Mouse (Mus musculus) hindbrain, embryonic 10.5 days (tissue): ENCODE results near the gene Oas3. TPM values are rescaled to one million over a fixed set of nuclear protein-coding genes. Genes with fewer than 3 reads are reported as not detected.
"Not testable (repeated sequence)": the region's sequence is repeated elsewhere in the genome, so short reads cannot be mapped to it uniquely, and the experiment has no call there.

Experiments
- DNase-seq: peaks from one replicate; pipeline ENCODE4 v3.0.0-alpha.2; 2017; ENCODE audit warnings: low spot score
- H3K27ac ChIP-seq: fragments of 300-500 bp; sonication (generic); 2 replicates; pipeline ENCODE4 v1.5.1; 2016; ENCODE audit warnings: mild to moderate bottlenecking, moderate library complexity
- H3K27me3 ChIP-seq: fragments of 300-500 bp; sonication (generic); 2 replicates; pipeline ENCODE4 v1.6.1; 2016; ENCODE audit warnings: mild to moderate bottlenecking; ENCODE audit not compliant: poor library complexity, insufficient read depth, severe bottlenecking
- H3K36me3 ChIP-seq: fragments of 300-500 bp; sonication (generic); 2 replicates; pipeline ENCODE4 v1.6.1; 2016; ENCODE audit warnings: mild to moderate bottlenecking, moderate library complexity
- H3K4me1 ChIP-seq: fragments of 300-500 bp; sonication (generic); replicated peaks from 2 replicates; pipeline ENCODE4 v1.6.1; 2016; ENCODE audit warnings: mild to moderate bottlenecking
- H3K4me3 ChIP-seq: fragments of 300-500 bp; sonication (generic); 2 replicates; pipeline ENCODE4 v1.5.1; 2016; ENCODE audit warnings: mild to moderate bottlenecking, moderate library complexity
- H3K9me3 ChIP-seq: fragments of 300-500 bp; sonication (generic); 2 replicates; pipeline ENCODE4 v1.6.1; 2016; ENCODE audit warnings: mild to moderate bottlenecking, moderate library complexity
- WGBS: fragments of 180-500 bp; shearing (Covaris S2); methylation state at CpG from one replicate; pipeline ENCODE4 v1.1.7; 2016; 5-methylcytosine and 5-hydroxymethylcytosine counted together
- polyA plus RNA-seq: library from polyadenylated mRNA; unstranded; fragments of >200 nt; fragmentation: Nextera tagmentation; extraction: Ambion mirVana; gene quantifications from 2 replicates; pipeline ENCODE4 v1.2.1, GENCODE M21; 2016

Oas3 gene
- polyA plus RNA-seq: 0.16 TPM in 2 replicates

DNA sequence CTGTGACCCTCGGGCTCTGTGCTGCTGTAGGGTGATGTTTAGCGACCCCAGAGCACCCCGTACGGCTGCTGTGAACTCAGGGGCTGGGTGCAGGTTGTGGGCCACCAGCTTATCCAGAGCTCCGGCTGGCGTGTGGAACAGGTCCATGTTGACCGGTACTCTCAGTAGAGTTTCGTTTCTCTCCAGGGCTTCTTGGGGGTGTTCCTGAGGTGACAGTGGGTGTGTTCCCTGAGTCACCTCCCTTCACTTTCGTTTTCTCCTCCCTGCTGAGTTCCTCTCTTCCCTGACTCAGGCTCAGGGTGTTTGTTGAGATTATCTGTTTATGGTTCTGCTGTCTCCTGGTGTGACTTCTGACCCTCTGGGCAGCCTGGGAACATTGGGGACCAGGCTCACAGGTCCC, at the start of gene Oas3:
TSS of gene Oas3 (minus strand) at position 184 of the 400 bp plus-strand sequence.
- Histone ChIP-seq H3K4me3 (no peak within 1 kb of the TSS), H3K36me3 (no peaks in the 10 kb centered on the region), H3K27ac (no peak within 1 kb of the TSS), H3K4me1 (0 out of 2 replicates have a peak, but pooled peaks cover 7% of the 10 kb centered on the region), H3K27me3 (no peaks in the 10 kb centered on the region), H3K9me3 (no peaks in the 10 kb centered on the region)
- DNase-seq: no peak
- WGBS: 77% methylated on average over 9 of the region's 9 CpGs

DNA sequence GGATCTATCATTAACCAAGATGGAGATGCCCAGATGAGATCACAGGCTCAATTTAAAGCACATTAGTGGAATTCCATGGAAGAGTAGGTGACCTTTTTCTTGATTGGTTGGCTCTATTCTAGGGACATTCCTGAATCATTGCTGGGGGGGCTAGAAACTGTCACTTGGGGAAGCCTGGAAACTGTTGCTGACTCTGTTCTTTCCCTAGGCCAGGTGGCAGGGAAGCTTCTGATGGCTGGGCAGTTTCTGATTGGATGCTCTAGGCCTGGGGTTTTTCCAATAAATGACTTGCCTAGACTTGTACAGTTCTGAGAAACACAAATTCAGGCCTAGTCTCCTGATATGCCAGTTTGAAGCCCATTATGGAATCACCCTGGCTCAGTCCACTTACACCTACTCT, 41.5 kb upstream of the Oas3 start:
- no peak overlapping the region for H3K27ac ChIP-seq
- no peaks in the 10 kb centered on the region for H3K27me3 ChIP-seq
- no peak overlapping the region for H3K4me3 ChIP-seq
- no peaks in the 10 kb centered on the region for H3K36me3 ChIP-seq
- DNase-seq: no peak
- peaks cover 19% of the 10 kb centered on the region for H3K9me3 ChIP-seq
- no peaks in the 10 kb centered on the region for H3K4me1 ChIP-seq

DNA sequence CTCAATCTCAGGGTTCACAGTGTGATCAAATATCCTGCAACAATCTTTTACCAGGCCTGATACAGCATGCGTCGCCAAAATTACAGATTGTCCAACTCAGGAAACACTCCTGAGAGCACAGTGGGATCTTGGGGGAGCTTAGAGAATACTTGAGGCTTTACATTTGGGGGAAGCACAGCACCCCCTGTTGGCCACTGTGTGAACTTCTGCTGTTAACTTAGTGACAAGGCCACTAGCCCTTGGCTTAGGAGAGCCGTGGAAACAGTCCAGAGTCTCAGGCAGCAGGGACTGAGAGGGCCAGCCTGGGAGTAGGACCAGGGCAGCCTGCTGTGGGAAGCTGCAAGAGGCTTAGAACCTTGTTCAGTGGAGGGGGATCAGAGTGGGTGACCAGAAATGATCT, 38.5 kb upstream of the Oas3 start:
- DNase-seq: no peak
- peaks cover 13% of the 10 kb centered on the region for H3K4me1 ChIP-seq
- H3K27ac ChIP-seq: no peak overlapping the region
- no peaks in the 10 kb centered on the region for H3K27me3 ChIP-seq
- H3K36me3 ChIP-seq: no peaks in the 10 kb centered on the region
- H3K9me3 ChIP-seq: peaks cover 19% of the 10 kb centered on the region
- H3K4me3 ChIP-seq: no peak overlapping the region
- WGBS: 73% methylated on average over 3 of the region's 3 CpGs

DNA sequence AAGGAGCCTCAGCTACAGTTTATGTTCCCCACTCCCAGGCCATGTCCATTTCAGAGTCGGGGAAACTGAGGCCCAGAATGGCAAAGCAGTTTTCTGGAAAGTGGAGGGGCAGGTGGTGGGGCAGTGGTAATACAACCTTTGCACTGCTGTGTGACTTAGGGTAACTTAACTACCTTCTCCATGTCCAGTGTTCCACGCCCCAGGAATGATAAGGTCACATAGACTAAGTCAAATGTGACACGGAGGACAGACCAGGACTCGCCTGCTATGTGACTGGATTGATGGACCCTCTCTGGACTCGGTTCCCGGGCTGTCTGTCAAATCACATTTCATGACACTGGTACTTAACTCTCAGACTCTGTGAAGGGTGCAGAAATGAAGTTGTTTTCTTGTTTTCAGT, 35.6 kb upstream of the Oas3 start:
- Histone ChIP-seq H3K9me3 (no peaks in the 10 kb centered on the region), H3K27me3 (no peaks in the 10 kb centered on the region), H3K4me1 (peaks cover 13% of the 10 kb centered on the region), H3K4me3 (peak overlapping the region; percentile 41), H3K36me3 (no peaks in the 10 kb centered on the region), H3K27ac (no peak overlapping the region)
- 85% methylated on average over 6 of the region's 6 CpGs for WGBS
- DNase-seq: no peak

DNA sequence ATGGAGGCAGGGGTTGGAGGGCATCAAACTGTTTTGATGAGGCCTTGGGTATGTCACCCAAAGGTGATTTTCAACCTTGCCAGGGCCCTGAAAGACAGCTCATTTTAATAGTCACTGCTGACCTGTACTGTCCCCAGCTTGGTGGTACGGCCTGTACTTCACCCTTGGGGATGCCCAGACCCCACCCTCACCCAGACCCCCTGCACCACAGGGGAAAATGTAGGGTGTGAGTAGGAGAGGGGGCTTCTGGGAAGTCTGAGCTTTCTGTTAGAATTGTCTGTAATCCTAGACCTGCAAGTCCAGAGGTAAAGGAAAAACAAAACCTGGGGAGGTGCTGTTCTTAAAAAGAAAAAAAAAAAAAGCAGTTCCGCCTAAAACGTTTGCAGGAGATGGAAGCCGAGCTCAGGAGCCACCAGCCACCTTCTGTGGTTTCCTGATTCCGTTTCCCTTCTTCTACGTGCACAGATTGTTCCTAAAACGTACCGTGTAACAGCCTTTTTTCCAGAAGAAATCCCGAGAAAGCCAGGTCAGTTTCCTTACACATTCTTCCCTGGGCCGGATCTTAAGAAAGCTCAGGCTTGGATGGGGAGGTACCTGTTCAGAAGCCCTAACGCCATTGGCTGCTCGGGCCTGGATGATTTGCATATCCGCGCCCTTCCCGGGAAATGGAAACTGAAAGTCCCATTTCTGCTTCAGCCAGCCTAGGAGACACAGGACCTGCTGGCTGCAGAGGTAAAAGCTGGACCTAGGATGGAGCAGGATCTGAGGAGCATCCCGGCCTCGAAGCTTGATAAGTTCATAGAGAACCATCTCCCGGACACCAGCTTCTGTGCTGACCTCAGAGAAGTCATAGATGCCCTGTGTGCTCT, 34.7 kb upstream of the Oas3 start, which contains the start of gene Oas1c:
TSS of gene Oas1c (minus strand) at position 564 of the 869 bp plus-strand sequence.
- peak within 1 kb of the TSS; percentile 41 for H3K4me3 ChIP-seq
- no peaks in the 10 kb centered on the region for H3K27me3 ChIP-seq
- peak; percentile 73 for DNase-seq
- no peaks in the 10 kb centered on the region for H3K9me3 ChIP-seq
- peak within 1 kb of the TSS; percentile 57 for H3K27ac ChIP-seq
- no peaks in the 10 kb centered on the region for H3K36me3 ChIP-seq
- WGBS: 7% methylated on average over 18 of the region's 18 CpGs
- peaks cover 13% of the 10 kb centered on the region for H3K4me1 ChIP-seq

DNA sequence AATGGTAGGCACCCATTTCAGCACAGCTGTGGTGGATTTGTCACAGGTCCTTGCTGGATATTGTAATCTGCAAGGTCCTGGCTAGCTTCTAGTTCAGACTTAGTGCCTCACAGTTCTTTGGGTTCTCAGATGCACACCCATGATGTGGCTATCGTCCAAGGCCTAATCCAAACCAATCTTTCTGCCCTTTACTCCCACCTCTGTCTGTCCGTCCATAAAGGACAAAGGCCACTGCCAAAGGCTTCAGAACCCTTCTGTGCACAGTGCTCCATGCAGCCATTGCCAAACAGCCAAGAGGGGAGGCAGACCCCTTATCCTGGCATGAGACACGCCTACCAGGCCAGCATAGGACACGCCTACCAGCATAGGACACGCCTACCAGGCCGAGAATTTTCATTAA, 31.7 kb upstream of the Oas3 start:
- WGBS: 46% methylated on average over 6 of the region's 6 CpGs
- DNase-seq: no peak
- Histone ChIP-seq H3K4me1 (peaks cover 13% of the 10 kb centered on the region), H3K4me3 (no peak overlapping the region), H3K27me3 (no peaks in the 10 kb centered on the region), H3K9me3 (no peaks in the 10 kb centered on the region), H3K36me3 (no peaks in the 10 kb centered on the region), H3K27ac (no peak overlapping the region)

DNA sequence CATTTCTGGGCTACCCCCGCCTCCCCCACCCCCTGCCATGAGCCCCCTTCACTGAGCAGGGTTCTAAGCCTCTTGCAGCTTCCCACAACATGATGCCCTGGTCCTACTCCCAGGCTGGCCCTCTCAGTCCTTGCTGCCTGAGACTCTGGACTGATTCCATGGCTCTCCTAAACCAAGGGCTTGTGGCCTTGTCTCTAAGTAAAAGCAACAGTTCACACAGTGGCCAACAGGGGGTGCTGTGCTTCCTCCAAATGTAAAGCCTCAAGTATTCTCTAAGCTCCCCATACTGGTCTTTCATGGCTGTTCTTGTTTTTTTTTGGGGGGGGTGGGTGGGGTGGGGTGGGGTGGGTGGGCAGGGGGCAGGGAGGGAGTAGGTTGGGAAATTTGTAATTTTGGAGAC, 29.0 kb upstream of the Oas3 start:
- peak; percentile 57 for DNase-seq
- no peak overlapping the region for H3K27ac ChIP-seq
- H3K4me3 ChIP-seq: no peak overlapping the region
- no peaks in the 10 kb centered on the region for H3K36me3 ChIP-seq
- 90% methylated on average over 1 of the region's 1 CpGs for WGBS
- no peaks in the 10 kb centered on the region for H3K4me1 ChIP-seq
- H3K9me3 ChIP-seq: no peaks in the 10 kb centered on the region
- H3K27me3 ChIP-seq: no peaks in the 10 kb centered on the region

DNA sequence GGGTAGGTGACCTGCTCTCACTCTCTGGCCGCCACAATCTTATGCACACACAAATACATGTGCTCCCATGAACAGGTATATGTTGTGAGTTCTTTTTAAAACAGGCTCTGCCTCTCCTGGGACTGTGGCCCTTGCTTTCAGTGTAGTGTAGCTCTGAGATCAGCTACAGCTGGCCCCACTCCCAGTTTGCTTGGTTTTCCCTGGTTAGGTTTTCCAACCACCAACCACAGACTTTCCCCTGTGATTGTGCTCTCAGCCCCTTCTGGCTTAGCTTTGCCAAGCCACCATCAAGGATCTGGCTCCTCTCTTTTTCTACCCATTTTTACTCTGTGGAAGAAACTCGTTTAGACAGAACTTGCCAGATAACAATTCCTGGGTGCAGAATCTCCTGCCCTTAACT, 26.1 kb upstream of the Oas3 start:
- H3K27ac ChIP-seq: no peak overlapping the region
- no peaks in the 10 kb centered on the region for H3K4me1 ChIP-seq
- H3K9me3 ChIP-seq: no peaks in the 10 kb centered on the region
- WGBS: 81% methylated on average over 2 of the region's 2 CpGs
- no peaks in the 10 kb centered on the region for H3K36me3 ChIP-seq
- no peak overlapping the region for H3K4me3 ChIP-seq
- no peaks in the 10 kb centered on the region for H3K27me3 ChIP-seq
- no peak for DNase-seq

DNA sequence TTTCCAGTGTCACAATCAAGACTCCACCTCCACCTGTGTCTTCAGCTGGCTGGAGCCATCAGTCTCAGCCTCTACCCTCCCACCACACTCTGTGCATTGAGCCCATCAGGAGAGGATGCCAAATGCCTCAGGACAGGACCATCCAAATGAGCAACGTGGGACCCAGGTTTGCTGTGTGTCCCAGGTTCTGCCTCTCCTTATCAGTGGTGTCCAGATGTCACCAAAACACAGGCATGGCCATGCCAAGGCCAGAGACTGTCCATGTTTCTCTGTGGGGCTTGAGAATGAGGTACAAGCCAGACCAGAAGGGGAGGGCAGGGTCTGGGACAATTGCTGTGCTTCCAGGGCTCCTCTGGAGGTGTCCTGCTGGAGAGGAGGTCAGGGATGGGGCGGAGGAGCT, 21.5 kb upstream of the Oas3 start:
- not testable (repeated sequence) for H3K4me3 ChIP-seq, H3K27ac ChIP-seq, H3K36me3 ChIP-seq, H3K4me1 ChIP-seq, H3K27me3 ChIP-seq, H3K9me3 ChIP-seq, DNase-seq
- 67% methylated on average over 2 of the region's 2 CpGs for WGBS

DNA sequence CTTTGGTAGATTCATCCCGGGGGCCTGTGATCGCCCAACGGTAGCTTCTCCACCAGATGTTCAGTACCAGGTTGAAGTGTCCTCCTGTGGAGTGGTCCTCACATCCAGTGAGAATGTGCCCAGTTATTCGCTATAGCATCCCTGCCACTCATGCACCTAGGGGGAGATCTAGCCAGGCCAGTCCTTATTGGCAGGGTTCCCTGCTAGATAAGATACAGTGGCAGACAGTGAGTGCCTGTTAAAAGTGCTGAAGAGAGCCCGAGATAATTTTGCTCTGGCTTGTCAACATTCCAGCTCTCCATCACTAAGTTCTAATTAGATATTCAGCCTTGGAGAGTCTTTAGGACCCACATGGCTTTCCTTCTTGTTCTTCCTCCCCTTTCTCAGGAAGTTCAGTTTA, 20.7 kb upstream of the Oas3 start:
- H3K36me3 ChIP-seq, H3K27ac ChIP-seq, H3K27me3 ChIP-seq, H3K4me3 ChIP-seq, H3K9me3 ChIP-seq, DNase-seq, H3K4me1 ChIP-seq: not testable (repeated sequence)
- 81% methylated on average over 5 of the region's 5 CpGs for WGBS

DNA sequence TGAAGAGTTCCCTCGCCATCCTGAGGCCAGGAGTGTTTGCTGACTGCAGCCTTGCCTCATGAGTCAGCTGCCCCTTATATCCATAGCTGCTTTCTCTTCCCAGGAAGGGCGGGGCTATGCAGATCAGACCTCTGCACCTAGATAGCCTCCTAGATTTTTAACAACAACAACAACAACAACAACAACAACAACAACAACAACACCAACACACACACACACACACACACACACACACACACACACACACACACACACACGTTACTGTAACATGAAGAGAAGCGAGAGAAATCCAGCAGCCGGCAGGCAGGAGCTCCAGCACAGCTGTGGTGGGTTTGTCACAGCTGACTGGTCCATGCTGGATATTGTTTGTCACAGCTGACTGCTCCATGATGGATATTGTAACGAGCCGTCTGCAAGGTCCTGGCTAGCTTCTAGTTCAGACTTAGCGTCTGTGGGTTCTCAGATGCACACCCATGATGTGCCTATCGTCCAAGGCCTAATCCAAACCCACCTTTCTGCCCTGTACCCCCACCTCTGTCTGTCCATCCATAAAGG, 18.1 kb upstream of the Oas3 start, which contains the start of gene Oas1e:
TSS of gene Oas1e (minus strand) at position 51 of the 555 bp plus-strand sequence.
- not testable (repeated sequence) for H3K27ac ChIP-seq, H3K27me3 ChIP-seq, H3K4me3 ChIP-seq, H3K9me3 ChIP-seq, H3K4me1 ChIP-seq, H3K36me3 ChIP-seq, DNase-seq
- 71% methylated on average over 9 of the region's 9 CpGs for WGBS

DNA sequence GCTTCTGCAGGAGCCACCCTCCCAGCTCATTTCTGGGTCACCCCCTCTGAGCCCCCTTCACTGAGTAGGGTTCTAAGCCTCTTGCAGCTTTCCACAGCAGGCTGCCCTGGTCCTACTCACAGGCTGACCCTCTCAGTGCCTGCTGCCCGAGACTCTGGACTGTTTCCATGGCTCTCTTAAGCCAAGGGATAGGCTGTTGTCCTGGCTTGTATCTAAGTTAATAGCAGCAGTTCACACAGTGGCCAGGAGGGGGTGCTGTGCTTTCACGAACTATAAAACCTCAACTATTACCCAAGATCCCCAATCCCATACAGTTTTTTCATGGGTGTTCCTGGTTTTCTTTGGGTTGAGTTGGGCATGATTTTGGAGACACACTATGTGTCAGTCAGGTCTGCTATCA, 15.6 kb upstream of the Oas3 start:
- peak; percentile 47 for DNase-seq
- Histone ChIP-seq H3K36me3 (no peaks in the 10 kb centered on the region), H3K27ac (no peak overlapping the region), H3K9me3 (no peaks in the 10 kb centered on the region), H3K4me1 (no peaks in the 10 kb centered on the region), H3K4me3 (no peak overlapping the region), H3K27me3 (no peaks in the 10 kb centered on the region)
- 36% methylated on average over 2 of the region's 2 CpGs for whole genome bisulfite sequencing

DNA sequence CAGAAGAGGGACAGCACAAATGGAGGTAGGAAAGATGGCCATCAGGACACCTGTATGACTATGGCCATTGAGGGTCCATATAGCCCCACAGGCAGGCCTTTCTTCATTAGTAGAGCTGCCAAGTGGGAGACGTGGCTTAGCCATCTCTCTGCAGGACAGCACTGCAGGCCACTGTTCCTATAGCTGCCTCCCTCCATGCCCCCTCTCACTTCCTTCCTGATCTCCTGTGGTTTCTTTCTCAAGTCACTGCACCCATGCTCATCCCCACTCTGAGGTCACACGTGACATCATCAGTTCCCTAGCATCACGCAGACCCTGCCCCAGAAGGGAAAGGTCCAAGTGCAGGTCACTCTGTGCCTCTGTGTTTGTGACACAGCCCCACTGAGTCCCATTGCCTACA, 9.6 kb upstream of the Oas3 start:
- no peaks in the 10 kb centered on the region for H3K9me3 ChIP-seq
- WGBS: 70% methylated on average over 3 of the region's 3 CpGs
- no peak for DNase-seq
- H3K4me3 ChIP-seq: no peak overlapping the region
- H3K36me3 ChIP-seq: no peaks in the 10 kb centered on the region
- no peak overlapping the region for H3K27ac ChIP-seq
- no peaks in the 10 kb centered on the region for H3K27me3 ChIP-seq
- no peaks in the 10 kb centered on the region for H3K4me1 ChIP-seq
